Mouse (Mus musculus): ENCODE results near the gene Scap. TPM values are rescaled to one million over a fixed set of nuclear protein-coding genes. Genes with fewer than 3 reads are reported as not detected.

The Scap gene
- total and polyA plus RNA-seq, 3 experiments: 24.7 to 48.9 (median 40.4) TPM

DNA sequence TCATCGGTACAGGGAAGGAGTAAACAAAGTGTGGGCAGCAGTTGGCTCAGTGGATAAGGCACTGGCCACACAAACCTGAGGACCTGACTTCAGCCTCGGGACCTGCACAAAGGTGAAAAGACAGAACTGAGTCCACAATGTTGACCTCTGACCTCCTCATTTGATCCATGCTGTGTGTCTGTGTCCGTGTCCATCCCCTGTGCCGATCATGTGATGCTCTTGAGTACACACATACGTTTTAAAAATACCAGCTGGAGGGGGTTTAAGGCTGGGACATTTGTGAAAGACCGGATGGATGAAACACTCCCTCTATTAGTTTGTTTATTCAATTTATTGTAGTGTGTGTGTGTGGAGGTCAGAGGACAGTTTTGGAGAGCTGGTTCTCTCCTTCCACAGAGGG is 10.7 kb downstream of the Scap start:
- no peak overlapping the region for H3K4me2 ChIP-seq (ENCODE audit: insufficient read depth, low read depth, poor library complexity, severe bottlenecking)
- H3K4me1 ChIP-seq (ENCODE audit: control insufficient read depth in 1 of 2, insufficient read depth in 2 of 2): peaks cover 1 to 16% of the 10 kb centered on the region in 2 experiments; a peak in 2 of 4 replicates
- no peak overlapping the region for H3K27ac ChIP-seq (ENCODE audit: insufficient read depth, low read depth)
- TF ChIP-seq JUND (conservative IDR thresholded peaks at IDR 0.05; ENCODE audit: low read depth, low read length) (no peak), MEF2A (IDR thresholded peaks at IDR 0.05; ENCODE audit: borderline replicate concordance, low read depth, low read length) (no peak), TBP (conservative IDR thresholded peaks at IDR 0.05; ENCODE audit: low read depth, low read length) (no peak), ETS1 (conservative IDR thresholded peaks at IDR 0.05; ENCODE audit: low read depth, low read length) (no peak), RAD21 (IDR thresholded peaks at IDR 0.05; ENCODE audit: low read depth, low read length) (no peak), POLR2AphosphoS2 (IDR thresholded peaks at IDR 0.05; ENCODE audit: low read depth, low read length) (no peak), RCOR1 (conservative IDR thresholded peaks at IDR 0.05; ENCODE audit: low read depth, low read length) (no peak), E2F4 (IDR thresholded peaks at IDR 0.05; ENCODE audit: insufficient replicate concordance, low read depth, low read length) (no peak), ZNF384 (IDR thresholded peaks at IDR 0.05; ENCODE audit: low read depth, low read length) (no peak), ZC3H11A (IDR thresholded peaks at IDR 0.05; ENCODE audit: low read depth, low read length) (no peak), CTCF (conservative IDR thresholded peaks at IDR 0.05 in 1 of 2, IDR thresholded peaks at IDR 0.05 in 1 of 2; ENCODE audit: low read depth in 2 of 2, low read length in 2 of 2) (no peak), GABPA (IDR thresholded peaks at IDR 0.05; ENCODE audit: insufficient replicate concordance, low read depth, low read length) (no peak)
- peaks cover 0 to 8% of the 10 kb centered on the region in 2 experiments for H3K36me3 ChIP-seq (replicated peaks in 1 of 2; ENCODE audit: control insufficient read depth in 1 of 2, insufficient read depth in 1 of 2, low read length in 1 of 2)
- H3K4me3 ChIP-seq (replicated peaks in 1 of 3; ENCODE audit: low read depth in 2 of 3, low read length in 2 of 3, poor library complexity in 1 of 3): no peak overlapping the region
- no peaks in the 10 kb centered on the region for H3K9me3 ChIP-seq (replicated peaks; ENCODE audit: low read length)
- no peak overlapping the region for H3K9ac ChIP-seq (ENCODE audit: insufficient read depth, low read depth)
- no peak for DNase-seq (ENCODE audit: extremely low read depth)
- no peaks in the 10 kb centered on the region; the same call in none of the 2 replicates for H3K79me2 ChIP-seq (replicated peaks; ENCODE audit: control insufficient read depth, extremely low read depth, insufficient read depth, poor library complexity, severe bottlenecking)
- H3K27me3 ChIP-seq (replicated peaks): no peaks in the 10 kb centered on the region
- dilution Hi-C loops (cut with MboI; ENCODE audit: extremely low pct_ligation_motif_present, extremely low pct_unique_long_range_greater_than_20kb, low sequenced_read_pairs): no loop called here
- in situ Hi-C loops (cut with MboI; ENCODE audit: low pct_ligation_motif_present, low pct_unique_long_range_greater_than_20kb, low sequenced_read_pairs): no loop called here

DNA sequence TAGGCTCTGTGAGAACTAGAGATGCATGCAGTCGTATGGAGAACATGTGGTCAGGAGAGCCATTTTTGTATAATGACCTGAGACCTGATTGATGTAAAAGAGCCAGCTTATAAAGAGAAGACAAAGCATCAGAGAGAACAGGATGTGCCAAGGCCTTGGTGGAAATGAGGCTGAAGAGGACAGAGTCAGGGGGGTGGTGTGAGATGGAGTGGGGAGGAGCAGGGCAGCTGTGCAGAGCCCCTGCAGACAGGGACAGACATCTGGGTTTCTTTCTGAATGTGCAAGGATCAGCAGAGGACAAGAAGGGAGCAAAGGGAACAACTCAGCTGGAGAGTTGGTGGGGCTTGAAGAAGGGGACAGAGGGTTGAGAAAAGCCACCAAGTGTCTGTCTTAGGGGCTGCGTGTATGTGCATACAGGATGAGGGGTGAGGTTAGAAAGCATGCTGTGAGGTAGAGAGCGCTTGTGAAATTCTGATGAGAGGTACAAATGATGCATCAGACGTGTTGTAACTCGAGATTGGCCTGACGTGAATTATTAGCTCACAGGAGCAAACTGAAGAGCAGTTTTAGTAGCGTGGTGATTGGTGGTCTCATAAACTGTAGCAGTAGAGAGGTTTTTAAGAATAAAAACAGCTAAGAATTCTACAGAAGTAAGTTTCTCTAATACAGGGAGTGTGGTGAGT is 12.1 kb downstream of the Scap start:
- no peaks in the 10 kb centered on the region for H3K27me3 ChIP-seq (replicated peaks)
- peaks cover 3% of the 10 kb centered on the region; the same call in 1 of the 2 replicates for H3K79me2 ChIP-seq (replicated peaks; ENCODE audit: control insufficient read depth, extremely low read depth, insufficient read depth, poor library complexity, severe bottlenecking)
- no peak for TF ChIP-seq RAD21 (IDR thresholded peaks at IDR 0.05; ENCODE audit: low read depth, low read length)
- no peak for TF ChIP-seq BHLHE40 (IDR thresholded peaks at IDR 0.05; ENCODE audit: low read depth, low read length)
- TF ChIP-seq MAFK (IDR thresholded peaks at IDR 0.05; ENCODE audit: insufficient replicate concordance, low read length): no peak
- TF ChIP-seq RCOR1 (conservative IDR thresholded peaks at IDR 0.05; ENCODE audit: low read depth, low read length): no peak
- TF ChIP-seq EP300 (IDR thresholded peaks at IDR 0.05; ENCODE audit: low read length): no peak
- TF ChIP-seq MYC (IDR thresholded peaks at IDR 0.05; ENCODE audit: low read depth, low read length): no peak
- TF ChIP-seq USF1 (IDR thresholded peaks at IDR 0.05; ENCODE audit: low read depth, low read length): no peak
- TF ChIP-seq SIN3A (IDR thresholded peaks at IDR 0.05; ENCODE audit: low read length): no peak
- TF ChIP-seq CHD2 (IDR thresholded peaks at IDR 0.05; ENCODE audit: low read length): no peak
- TF ChIP-seq HCFC1 (IDR thresholded peaks at IDR 0.05; ENCODE audit: low read depth, low read length): no peak
- TF ChIP-seq ZNF384 (IDR thresholded peaks at IDR 0.05; ENCODE audit: low read depth, low read length): no peak
- no peak for TF ChIP-seq UBTF (IDR thresholded peaks at IDR 0.05; ENCODE audit: low read depth, low read length)
- no peak for TF ChIP-seq CTCF (conservative IDR thresholded peaks at IDR 0.05 in 1 of 2, IDR thresholded peaks at IDR 0.05 in 1 of 2; ENCODE audit: low read depth in 2 of 2, low read length in 2 of 2)
- H3K4me1 ChIP-seq (ENCODE audit: control insufficient read depth in 1 of 2, insufficient read depth in 2 of 2): peaks cover 5 to 28% of the 10 kb centered on the region in 2 experiments; a peak in 2 of 4 replicates
- DNase-seq (ENCODE audit: extremely low read depth): no peak
- in situ Hi-C loops (cut with MboI; ENCODE audit: low pct_ligation_motif_present, low pct_unique_long_range_greater_than_20kb, low sequenced_read_pairs) (no loop called here), dilution Hi-C loops (cut with MboI; ENCODE audit: extremely low pct_ligation_motif_present, extremely low pct_unique_long_range_greater_than_20kb, low sequenced_read_pairs) (no loop called here)
- no peak overlapping the region for H3K4me2 ChIP-seq (ENCODE audit: insufficient read depth, low read depth, poor library complexity, severe bottlenecking)
- H3K4me3 ChIP-seq (replicated peaks in 1 of 3; ENCODE audit: low read depth in 2 of 3, low read length in 2 of 3, poor library complexity in 1 of 3): no peak overlapping the region
- no peak overlapping the region for H3K9ac ChIP-seq (ENCODE audit: insufficient read depth, low read depth)
- no peak overlapping the region for H3K27ac ChIP-seq (ENCODE audit: insufficient read depth, low read depth)
- no peaks in the 10 kb centered on the region for H3K9me3 ChIP-seq (replicated peaks; ENCODE audit: low read length)
- H3K36me3 ChIP-seq (replicated peaks in 1 of 2; ENCODE audit: control insufficient read depth in 1 of 2, insufficient read depth in 1 of 2, low read length in 1 of 2): peaks cover 0 to 5% of the 10 kb centered on the region in 2 experiments
